Mouse (Mus musculus): ENCODE results near the gene Ccl3. TPM values are rescaled to one million over a fixed set of nuclear protein-coding genes. Genes with fewer than 3 reads are reported as not detected.

Ccl3 gene
- polyA plus RNA-seq, 1 experiment, result 1.8 TPM

DNA sequence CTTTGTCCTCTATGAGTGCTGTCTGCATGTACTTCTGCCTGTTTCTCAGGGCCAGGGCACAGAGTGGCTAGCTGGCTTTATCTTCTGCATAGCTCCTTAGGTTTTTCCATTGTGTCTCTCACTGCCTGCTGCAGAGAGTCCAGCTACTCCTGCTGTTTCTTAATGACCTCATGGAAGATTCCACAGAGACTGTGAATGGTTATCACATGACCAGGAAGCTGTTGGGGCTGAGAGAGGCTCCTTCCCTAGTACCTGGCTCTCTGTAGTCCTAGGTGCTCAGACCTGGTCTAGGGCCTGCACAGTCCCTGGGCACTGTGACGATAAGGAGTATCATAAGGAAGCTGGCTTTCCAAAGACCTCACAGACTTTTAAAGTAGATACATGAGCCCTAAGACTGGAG lies 18.5 kb downstream of the Ccl3 start:
- DNase-seq, result peak; percentile 21
- TF ChIP-seq CTCF (conservative IDR thresholded peaks at IDR 0.05; ENCODE audit: insufficient read depth, insufficient read length, low read depth, low read length) (no peak), POLR2A (IDR thresholded peaks at IDR 0.05; ENCODE audit: low read depth, low read length) (no peak)
- no peak overlapping the region for H3K4me3 ChIP-seq (ENCODE audit: insufficient read depth, low read depth, low read length)
- H3K36me3 ChIP-seq (ENCODE audit: control insufficient read depth, insufficient read depth, low read length), result no peaks in the 10 kb centered on the region
- no peaks in the 10 kb centered on the region for H3K27me3 ChIP-seq (replicated peaks; ENCODE audit: control insufficient read depth, insufficient read depth, low read length)
- WGBS, result 79% methylated on average over 1 of the region's 1 CpGs
- H3K4me1 ChIP-seq (ENCODE audit: control insufficient read depth, insufficient read depth, low read length), result peaks cover 6% of the 10 kb centered on the region; the same call in 1 of the 2 replicates
- H3K27ac ChIP-seq (ENCODE audit: insufficient read depth, low read depth, low read length), result no peak overlapping the region; the same call in 1 of the 2 replicates

DNA sequence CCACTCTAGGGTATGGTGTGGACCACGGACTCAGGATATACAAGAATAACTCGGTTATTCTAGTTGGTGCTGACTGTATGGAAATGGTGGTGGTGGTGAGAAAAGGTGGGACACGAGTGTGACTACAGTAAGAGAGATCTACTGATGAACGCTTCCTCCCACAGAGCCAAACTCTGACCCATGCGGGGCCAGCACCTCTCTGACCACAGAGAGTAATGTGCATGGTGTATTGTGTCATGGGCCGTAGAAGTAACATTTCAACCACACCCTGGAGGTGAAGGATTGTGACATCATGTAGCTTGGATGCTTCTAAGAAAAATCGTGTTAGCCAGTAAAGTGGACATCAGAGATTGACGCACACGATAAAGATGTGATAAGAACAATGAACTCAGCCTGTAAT lies 20.3 kb downstream of the Ccl3 start:
- Histone ChIP-seq H3K27me3 (replicated peaks; ENCODE audit: control insufficient read depth, insufficient read depth, low read length) (no peaks in the 10 kb centered on the region), H3K36me3 (ENCODE audit: control insufficient read depth, insufficient read depth, low read length) (no peaks in the 10 kb centered on the region), H3K4me3 (ENCODE audit: insufficient read depth, low read depth, low read length) (no peak overlapping the region), H3K4me1 (ENCODE audit: control insufficient read depth, insufficient read depth, low read length) (peaks cover 6% of the 10 kb centered on the region; the same call in 1 of the 2 replicates), H3K27ac (ENCODE audit: insufficient read depth, low read depth, low read length) (no peak overlapping the region)
- TF ChIP-seq CTCF (conservative IDR thresholded peaks at IDR 0.05; ENCODE audit: insufficient read depth, insufficient read length, low read depth, low read length) (no peak), POLR2A (IDR thresholded peaks at IDR 0.05; ENCODE audit: low read depth, low read length) (no peak)
- DNase-seq, result no peak
- 89% methylated on average over 9 of the region's 9 CpGs for WGBS

DNA sequence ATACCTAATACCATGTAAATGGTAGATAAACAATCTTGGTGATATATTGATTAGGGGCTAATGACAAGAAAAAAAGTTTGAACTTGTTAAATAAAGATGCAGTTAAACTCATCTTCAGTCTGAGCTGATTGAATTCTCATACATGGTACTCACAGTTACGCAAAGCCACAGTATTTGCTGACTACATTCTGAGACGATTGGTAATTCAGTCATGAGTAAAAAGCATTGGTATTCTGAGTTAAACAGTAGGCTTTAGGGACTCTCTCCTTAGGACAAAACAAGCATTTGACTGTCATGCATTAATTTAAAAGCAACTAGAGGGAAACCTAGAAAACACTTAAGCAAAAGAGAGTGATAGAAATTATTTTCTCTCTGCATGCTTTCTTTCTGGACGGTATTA lies 25.6 kb downstream of the Ccl3 start:
- Histone ChIP-seq H3K4me3 (ENCODE audit: insufficient read depth, low read depth, low read length) (no peak overlapping the region), H3K27ac (ENCODE audit: insufficient read depth, low read depth, low read length) (no peak overlapping the region), H3K4me1 (ENCODE audit: control insufficient read depth, insufficient read depth, low read length) (no peaks in the 10 kb centered on the region), H3K27me3 (replicated peaks; ENCODE audit: control insufficient read depth, insufficient read depth, low read length) (no peaks in the 10 kb centered on the region), H3K36me3 (ENCODE audit: control insufficient read depth, insufficient read depth, low read length) (no peaks in the 10 kb centered on the region)
- 93% methylated on average over 3 of the region's 3 CpGs for WGBS
- no peak for DNase-seq
- TF ChIP-seq CTCF (conservative IDR thresholded peaks at IDR 0.05; ENCODE audit: insufficient read depth, insufficient read length, low read depth, low read length), result no peak
- no peak for TF ChIP-seq POLR2A (IDR thresholded peaks at IDR 0.05; ENCODE audit: low read depth, low read length)

DNA sequence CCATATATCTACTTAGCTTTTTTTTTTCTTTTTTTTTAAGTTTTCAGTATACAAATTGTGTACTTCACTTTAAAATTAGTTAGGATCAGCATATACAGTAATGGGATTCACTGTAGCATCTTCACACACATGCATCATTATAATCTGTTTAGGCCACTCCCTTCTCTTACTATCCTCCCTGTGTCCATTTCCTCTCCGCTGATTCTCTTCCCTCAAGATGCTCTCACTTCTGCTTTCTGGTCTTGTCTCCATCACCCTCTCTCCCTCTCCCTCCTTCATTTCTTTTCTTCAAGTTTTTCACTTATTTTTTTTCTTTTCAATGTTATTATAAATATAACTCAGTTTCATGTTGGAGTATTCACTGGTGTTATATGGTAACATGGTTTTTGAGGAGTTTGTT lies 30.1 kb downstream of the Ccl3 start:
- 88% methylated on average over 1 of the region's 1 CpGs for WGBS
- H3K36me3 ChIP-seq (ENCODE audit: control insufficient read depth, insufficient read depth, low read length), result no peaks in the 10 kb centered on the region
- no peak overlapping the region for H3K27ac ChIP-seq (ENCODE audit: insufficient read depth, low read depth, low read length)
- no peak for TF ChIP-seq POLR2A (IDR thresholded peaks at IDR 0.05; ENCODE audit: low read depth, low read length)
- H3K4me1 ChIP-seq (ENCODE audit: control insufficient read depth, insufficient read depth, low read length), result no peaks in the 10 kb centered on the region
- H3K27me3 ChIP-seq (replicated peaks; ENCODE audit: control insufficient read depth, insufficient read depth, low read length), result no peaks in the 10 kb centered on the region
- no peak overlapping the region for H3K4me3 ChIP-seq (ENCODE audit: insufficient read depth, low read depth, low read length)
- no peak for DNase-seq

GRCm38 (mm10) chr11:83618238-83618637 lies 30.9 kb downstream of the Ccl3 start:
- Histone ChIP-seq H3K27me3 (replicated peaks; ENCODE audit: control insufficient read depth, insufficient read depth, low read length) (no peaks in the 10 kb centered on the region), H3K36me3 (ENCODE audit: control insufficient read depth, insufficient read depth, low read length) (no peaks in the 10 kb centered on the region), H3K4me1 (ENCODE audit: control insufficient read depth, insufficient read depth, low read length) (no peaks in the 10 kb centered on the region), H3K4me3 (ENCODE audit: insufficient read depth, low read depth, low read length) (no peak overlapping the region), H3K27ac (ENCODE audit: insufficient read depth, low read depth, low read length) (no peak overlapping the region)
- TF ChIP-seq POLR2A (IDR thresholded peaks at IDR 0.05; ENCODE audit: low read depth, low read length) (no peak), CTCF (conservative IDR thresholded peaks at IDR 0.05; ENCODE audit: insufficient read depth, insufficient read length, low read depth, low read length) (no peak)
- 64% methylated on average over 5 of the region's 5 CpGs for WGBS
- no peak for DNase-seq

GRCm38 (mm10) chr11:83616586-83616985 lies 32.6 kb downstream of the Ccl3 start:
- Histone ChIP-seq H3K4me1 (ENCODE audit: control insufficient read depth, insufficient read depth, low read length) (no peaks in the 10 kb centered on the region), H3K4me3 (ENCODE audit: insufficient read depth, low read depth, low read length) (no peak overlapping the region), H3K36me3 (ENCODE audit: control insufficient read depth, insufficient read depth, low read length) (no peaks in the 10 kb centered on the region), H3K27me3 (replicated peaks; ENCODE audit: control insufficient read depth, insufficient read depth, low read length) (no peaks in the 10 kb centered on the region), H3K27ac (ENCODE audit: insufficient read depth, low read depth, low read length) (no peak overlapping the region)
- DNase-seq, result no peak
- no peak for TF ChIP-seq CTCF (conservative IDR thresholded peaks at IDR 0.05; ENCODE audit: insufficient read depth, insufficient read length, low read depth, low read length)
- TF ChIP-seq POLR2A (IDR thresholded peaks at IDR 0.05; ENCODE audit: low read depth, low read length), result no peak
- 88% methylated on average over 1 of the region's 1 CpGs for WGBS

- Histone ChIP-seq H3K4me1 (ENCODE audit: control insufficient read depth, insufficient read depth, low read length) (no peaks in the 10 kb centered on the region), H3K36me3 (ENCODE audit: control insufficient read depth, insufficient read depth, low read length) (no peaks in the 10 kb centered on the region), H3K4me3 (ENCODE audit: insufficient read depth, low read depth, low read length) (no peak overlapping the region), H3K27me3 (replicated peaks; ENCODE audit: control insufficient read depth, insufficient read depth, low read length) (no peaks in the 10 kb centered on the region), H3K27ac (ENCODE audit: insufficient read depth, low read depth, low read length) (no peak overlapping the region)
- no peak for DNase-seq
- TF ChIP-seq POLR2A (IDR thresholded peaks at IDR 0.05; ENCODE audit: low read depth, low read length) (no peak), CTCF (conservative IDR thresholded peaks at IDR 0.05; ENCODE audit: insufficient read depth, insufficient read length, low read depth, low read length) (no peak)
- WGBS, result 85% methylated on average over 2 of the region's 2 CpGs
These were observed 38.3 kb downstream of the Ccl3 start for GRCm38 (mm10) chr11:83610900-83611299.

GRCm38 (mm10) chr11:83606396-83606795 lies 42.8 kb downstream of the Ccl3 start:
- no peak for DNase-seq
- H3K36me3 ChIP-seq (ENCODE audit: control insufficient read depth, insufficient read depth, low read length), result no peaks in the 10 kb centered on the region

More at GRCm38 (mm10) chr11:83606396-83606795, 42.8 kb downstream of the Ccl3 start:
- no peaks in the 10 kb centered on the region for H3K27me3 ChIP-seq (replicated peaks; ENCODE audit: control insufficient read depth, insufficient read depth, low read length)
- TF ChIP-seq CTCF (conservative IDR thresholded peaks at IDR 0.05; ENCODE audit: insufficient read depth, insufficient read length, low read depth, low read length), result no peak
- no peak for TF ChIP-seq POLR2A (IDR thresholded peaks at IDR 0.05; ENCODE audit: low read depth, low read length)
- H3K27ac ChIP-seq (ENCODE audit: insufficient read depth, low read depth, low read length), result no peak overlapping the region
- 38% methylated on average over 1 of the region's 1 CpGs for WGBS
- H3K4me1 ChIP-seq (ENCODE audit: control insufficient read depth, insufficient read depth, low read length), result no peaks in the 10 kb centered on the region
- H3K4me3 ChIP-seq (ENCODE audit: insufficient read depth, low read depth, low read length), result no peak overlapping the region

All from kidney, adult 2 months (tissue).